ENCODE assay signal across 8 mouse cellular contexts in the genomic region with DNA sequence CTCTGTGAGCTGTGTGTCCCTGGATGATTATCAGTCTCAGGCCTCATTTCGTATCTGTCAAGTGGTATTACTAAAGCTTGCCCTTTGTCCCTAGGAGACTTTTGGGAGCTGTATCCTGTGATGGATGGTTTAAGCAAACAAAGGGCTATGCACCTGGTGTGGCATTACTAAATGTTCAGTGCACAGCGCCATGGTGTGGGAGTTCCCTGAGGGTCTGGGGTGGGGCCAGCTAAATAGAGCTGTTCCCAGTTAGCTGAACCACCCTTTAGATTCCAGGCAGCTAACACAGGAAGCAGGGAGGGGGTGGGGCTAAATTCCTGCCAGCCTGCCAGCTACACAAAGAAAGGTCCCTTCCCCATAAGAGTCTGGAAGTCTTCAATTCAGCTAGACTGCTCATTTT. TPM values are rescaled to one million over a fixed set of nuclear protein-coding genes. Genes with fewer than 3 reads are reported as not detected.
DNase-seq lines count a peak whose midpoint lies in the region; ATAC-seq and TF ChIP-seq lines count a peak whose summit lies in the region.

No protein-coding gene starts in this region.

- no peak for TF ChIP-seq CTCF in thymus, adult 2 months (IDR thresholded peaks at IDR 0.05; ENCODE audit: borderline replicate concordance, control insufficient read depth, extremely low read depth, insufficient read depth, low read length, poor library complexity)

- no peaks in the 10 kb centered on the region for H3K36me3 ChIP-seq in hindbrain, embryonic 16.5 days (ENCODE audit: control insufficient read depth, insufficient read depth, low read length)
- no peaks in the 10 kb centered on the region for H3K36me3 ChIP-seq in thymus, adult 2 months (ENCODE audit: control insufficient read depth, insufficient read depth, low read length)

- H3K4me2 ChIP-seq in hindbrain, embryonic 16.5 days (ENCODE audit: low read length): no peak overlapping the region

- H3K4me1 ChIP-seq in hindbrain, embryonic 16.5 days (ENCODE audit: control insufficient read depth, insufficient read depth, low read depth, low read length): peaks cover 7% of the 10 kb centered on the region
- H3K4me1 ChIP-seq in thymus, adult 2 months (replicated peaks; ENCODE audit: control insufficient read depth, insufficient read depth, low read length): peaks cover 3% of the 10 kb centered on the region

- no peaks in the 10 kb centered on the region for H3K27me3 ChIP-seq in hindbrain, embryonic 16.5 days (replicated peaks; ENCODE audit: control insufficient read depth, insufficient read depth, low read length)
- H3K27me3 ChIP-seq in thymus, adult 2 months (ENCODE audit: control insufficient read depth, insufficient read depth, low read length): no peaks in the 10 kb centered on the region

- peak; percentile 84 for DNase-seq in ES-CJ7 (ENCODE audit: low read depth, low spot score)
- peak; percentile 81 for DNase-seq in embryo, embryonic 10.5 days (ENCODE audit: low spot score)
- DNase-seq in lung, postnatal 4 days: peak; percentile 65 to 71
- DNase-seq in cerebellum, adult 9-10 months: no peak
- no peak for DNase-seq in thymus, postnatal 10 days (ENCODE audit: low spot score in 2 of 2)
- DNase-seq in thymus, adult 2 months: no peak
- DNase-seq in T-cell, adult 2 months (ENCODE audit: low spot score): no peak

- H3K4me3 ChIP-seq in hindbrain, embryonic 16.5 days (ENCODE audit: low read length): no peak overlapping the region
- H3K4me3 ChIP-seq in thymus, adult 2 months (ENCODE audit: control insufficient read depth, insufficient read depth, low read length): no peak overlapping the region

- ATAC-seq in hindbrain, embryonic 16.5 days: peak; percentile 80

- TF ChIP-seq POLR2A in thymus, adult 2 months (IDR thresholded peaks at IDR 0.05; ENCODE audit: control insufficient read depth, extremely low read depth, insufficient read depth, low read length, poor library complexity): no peak

- H3K9ac ChIP-seq in hindbrain, embryonic 16.5 days (ENCODE audit: low read depth, low read length): 0 out of 2 replicates have a peak overlapping the region, but pooled peaks have one; percentile 20

- peak overlapping the region; percentile 10; the same call in 1 of the 2 replicates for H3K27ac ChIP-seq in hindbrain, embryonic 16.5 days (ENCODE audit: low read depth, low read length)
- no peak overlapping the region for H3K27ac ChIP-seq in thymus, adult 2 months (ENCODE audit: control insufficient read depth, insufficient read depth, low read length)

- 15% methylated on average over 2 of the region's 2 CpGs for WGBS in hindbrain, embryonic 16.5 days
- WGBS in thymus, adult 2 months: 75% methylated on average over 2 of the region's 2 CpGs

- H3K9me3 ChIP-seq in hindbrain, embryonic 16.5 days (ENCODE audit: control insufficient read depth, low read length): peaks cover 7% of the 10 kb centered on the region

RNA-seq across cellular contexts. Expression of gene Rrm2, which starts 16.3 kb away (rescaled TPM):
- 54.2 and 66.2 TPM in 2 replicates for polyA plus RNA-seq in hindbrain, embryonic 16.5 days (2015; fragmentation: Nextera tagmentation; extraction: Ambion mirVana)
- 77.4 and 166 TPM in 2 replicates for polyA plus RNA-seq in thymus, adult 2 months (2012; rRNA removed)

RNA-seq across cellular contexts. Expression of gene Cys1, which starts 42.8 kb away (rescaled TPM):
- polyA plus RNA-seq in hindbrain, embryonic 16.5 days (2015; fragmentation: Nextera tagmentation; extraction: Ambion mirVana): 1.5 and 1.6 TPM in 2 replicates
- 1.6 and 3.4 TPM in 2 replicates for polyA plus RNA-seq in thymus, adult 2 months (2012; rRNA removed)

Comparison
In these comparisons a context has a peak if more than half of its experiments do, and no peak if none do; other contexts are left out.
1. DNase-seq: peak in ES-CJ7 (single experiment), embryo, embryonic 10.5 days (single experiment) and lung, postnatal 4 days (2 of 2); none in cerebellum, adult 9-10 months (single experiment), thymus, postnatal 10 days (0 of 2), thymus, adult 2 months (single experiment) and T-cell, adult 2 months (single experiment).